Mouse (Mus musculus) midbrain, embryonic 15.5 days (tissue): ENCODE measurements around the gene Ms4a10. TPM values are rescaled to one million over a fixed set of nuclear protein-coding genes. Genes with fewer than 3 reads are reported as not detected.

Experiments used
- ATAC-seq: fragments of 200-750 bp; cut with Nextera tagmentation; replicated peaks from 2 replicates; pipeline ENCODE4 v1.8.0; 2017; ENCODE audit warnings: moderate TSS enrichment
- H3K27ac ChIP-seq: fragments of 300-500 bp; sonication (generic); 2 replicates; pipeline ENCODE4 v1.5.1; 2015; ENCODE audit warnings: mild to moderate bottlenecking, inconsistent platforms
- H3K27me3 ChIP-seq: fragments of 300-500 bp; sonication (generic); replicated peaks from 2 replicates; pipeline ENCODE4 v1.6.1; 2015; ENCODE audit warnings: inconsistent platforms
- H3K36me3 ChIP-seq: fragments of 300-500 bp; sonication (generic); replicated peaks from 2 replicates; pipeline ENCODE4 v1.6.1; 2015; ENCODE audit warnings: inconsistent platforms
- H3K4me1 ChIP-seq: fragments of 300-500 bp; sonication (generic); 2 replicates; pipeline ENCODE4 v1.6.1; 2015; ENCODE audit warnings: inconsistent platforms
- H3K4me2 ChIP-seq: fragments of 300-500 bp; sonication (generic); 2 replicates; pipeline ENCODE4 v1.6.1; 2015; ENCODE audit warnings: inconsistent platforms, mild to moderate bottlenecking, moderate library complexity
- H3K4me3 ChIP-seq: fragments of 300-500 bp; sonication (generic); 2 replicates; pipeline ENCODE4 v1.5.1; 2015; ENCODE audit warnings: mild to moderate bottlenecking, inconsistent platforms
- H3K9ac ChIP-seq: fragments of 300-500 bp; sonication (generic); 2 replicates; pipeline ENCODE4 v1.6.1; 2015; ENCODE audit warnings: mild to moderate bottlenecking, inconsistent platforms
- H3K9me3 ChIP-seq: fragments of 300-500 bp; sonication (generic); 2 replicates; pipeline ENCODE4 v1.6.1; 2016; ENCODE audit warnings: inconsistent platforms
- WGBS: fragments of 180-500 bp; shearing (Covaris S2); methylation state at CpG from one replicate; pipeline ENCODE4 v1.1.7; 2015; ENCODE audit warnings: mixed read lengths; 5-methylcytosine and 5-hydroxymethylcytosine counted together
- polyA plus RNA-seq: library from polyadenylated mRNA; unstranded; fragments of >200 nt; fragmentation: Nextera tagmentation; extraction: Ambion mirVana; gene quantifications from 2 replicates; pipeline ENCODE4 v1.2.1, GENCODE M21; 2015

The Ms4a10 gene
- polyA plus RNA-seq = not detected in 2 replicates

DNA sequence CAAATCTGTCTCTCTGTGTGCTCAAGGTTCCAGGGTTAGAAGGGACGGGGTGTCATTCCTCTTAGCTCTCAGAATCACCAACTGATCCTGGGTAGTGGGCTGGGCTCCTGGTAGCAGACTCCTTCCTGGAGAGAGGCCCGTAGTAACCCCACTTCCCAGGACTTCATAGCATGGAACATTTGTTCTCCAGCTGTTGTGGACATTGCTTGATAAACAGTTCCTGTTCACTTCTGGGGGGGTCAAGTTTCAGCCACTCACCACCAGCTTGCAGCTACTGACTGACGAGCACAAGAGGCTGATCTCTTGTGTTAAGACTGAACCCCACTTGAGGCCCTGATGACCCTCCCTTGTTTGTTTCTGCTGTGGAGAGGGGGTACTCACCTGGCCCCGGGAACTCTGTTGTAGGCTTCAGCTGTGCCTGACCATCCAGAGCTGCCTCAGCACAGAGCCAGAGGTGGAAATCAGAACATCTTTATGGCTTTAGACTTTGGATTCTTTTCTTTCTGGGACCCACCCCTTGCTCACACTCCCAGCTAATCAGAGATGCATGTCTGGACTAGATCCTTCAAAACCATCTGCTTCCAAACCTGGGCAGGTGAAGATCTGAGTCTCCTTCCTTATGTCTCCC, at the start of gene Ms4a10:
Ms4a10 (minus strand) TSS at position 433 of the 628 bp plus-strand sequence.
- H3K9me3 ChIP-seq = no peaks in the 10 kb centered on the region
- H3K4me1 ChIP-seq = 0 out of 2 replicates have a peak, but pooled peaks cover 2% of the 10 kb centered on the region
- H3K4me3 ChIP-seq = no peak within 1 kb of the TSS
- no peak within 1 kb of the TSS for H3K27ac ChIP-seq
- no peaks in the 10 kb centered on the region for H3K27me3 ChIP-seq
- 66% methylated on average over 4 of the region's 4 CpGs for WGBS
- H3K36me3 ChIP-seq = no peaks in the 10 kb centered on the region
- H3K9ac ChIP-seq = no peak within 1 kb of the TSS
- no peak for ATAC-seq
- no peak within 1 kb of the TSS for H3K4me2 ChIP-seq

DNA sequence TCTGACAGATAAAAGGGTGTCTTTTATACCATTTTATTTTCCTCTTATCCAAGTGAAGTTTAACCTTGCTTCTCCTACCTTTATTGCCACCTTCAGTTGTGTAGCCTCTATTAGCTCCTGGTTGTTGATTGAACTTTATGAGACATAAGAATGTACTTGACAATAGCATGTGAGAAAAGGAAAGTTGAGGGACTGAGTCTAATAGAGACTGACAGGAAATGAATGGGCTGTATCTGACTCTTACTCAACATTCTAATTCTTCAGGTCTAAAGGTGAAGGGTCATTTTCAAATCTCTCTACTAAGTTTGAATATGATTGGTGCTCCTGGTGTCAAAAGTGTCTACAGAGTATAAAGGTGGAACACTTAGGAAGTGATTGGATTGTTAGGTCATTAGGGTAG, 47.9 kb upstream of the Ms4a10 start:
- H3K9me3 ChIP-seq = no peaks in the 10 kb centered on the region
- no peak overlapping the region for H3K4me2 ChIP-seq
- H3K9ac ChIP-seq = no peak overlapping the region
- H3K36me3 ChIP-seq = no peaks in the 10 kb centered on the region
- ATAC-seq = no peak
- no peaks in the 10 kb centered on the region for H3K4me1 ChIP-seq
- H3K27me3 ChIP-seq = no peaks in the 10 kb centered on the region
- H3K27ac ChIP-seq = no peak overlapping the region
- no peak overlapping the region for H3K4me3 ChIP-seq

- Histone ChIP-seq H3K27me3 (no peaks in the 10 kb centered on the region), H3K27ac (no peak within 1 kb of the TSS), H3K36me3 (no peaks in the 10 kb centered on the region), H3K4me3 (no peak within 1 kb of the TSS), H3K9me3 (no peaks in the 10 kb centered on the region), H3K4me1 (no peaks in the 10 kb centered on the region), H3K9ac (no peak within 1 kb of the TSS), H3K4me2 (no peak within 1 kb of the TSS)
- 90% methylated on average over 3 of the region's 3 CpGs for WGBS
- ATAC-seq = no peak
These were observed 43.4 kb upstream of the Ms4a10 start, which contains the start of gene Ms4a18 for GRCm38 (mm10) chr19:11017891-11018290. Ms4a18 (minus strand) TSS chr19:11018031.

- ATAC-seq = no peak
- H3K27me3 ChIP-seq = no peaks in the 10 kb centered on the region
- H3K9me3 ChIP-seq = no peaks in the 10 kb centered on the region
- H3K9ac ChIP-seq = no peak overlapping the region
- no peak overlapping the region for H3K4me3 ChIP-seq
- WGBS = 79% methylated on average over 2 of the region's 2 CpGs
- no peak overlapping the region for H3K4me2 ChIP-seq
- H3K27ac ChIP-seq = no peak overlapping the region
- H3K4me1 ChIP-seq = no peaks in the 10 kb centered on the region
- H3K36me3 ChIP-seq = no peaks in the 10 kb centered on the region
These were observed 42.8 kb upstream of the Ms4a10 start for GRCm38 (mm10) chr19:11017251-11017650.

GRCm38 (mm10) chr19:11015998-11016397, 41.5 kb upstream of the Ms4a10 start:
- H3K27ac ChIP-seq = no peak overlapping the region
- no peak overlapping the region for H3K4me3 ChIP-seq
- H3K9ac ChIP-seq = no peak overlapping the region
- H3K27me3 ChIP-seq = no peaks in the 10 kb centered on the region
- 80% methylated on average over 1 of the region's 1 CpGs for WGBS
- H3K4me2 ChIP-seq = no peak overlapping the region
- no peak for ATAC-seq
- H3K36me3 ChIP-seq = no peaks in the 10 kb centered on the region
- no peaks in the 10 kb centered on the region for H3K9me3 ChIP-seq
- H3K4me1 ChIP-seq = no peaks in the 10 kb centered on the region

GRCm38 (mm10) chr19:11015468-11015867, 41.0 kb upstream of the Ms4a10 start:
- ATAC-seq = no peak
- Histone ChIP-seq H3K9me3 (no peaks in the 10 kb centered on the region), H3K4me2 (no peak overlapping the region), H3K4me1 (no peaks in the 10 kb centered on the region), H3K9ac (no peak overlapping the region), H3K27me3 (no peaks in the 10 kb centered on the region), H3K4me3 (no peak overlapping the region), H3K27ac (no peak overlapping the region), H3K36me3 (no peaks in the 10 kb centered on the region)

- H3K4me2 ChIP-seq = no peak within 1 kb of the TSS
- no peaks in the 10 kb centered on the region for H3K4me1 ChIP-seq
- H3K9me3 ChIP-seq = no peaks in the 10 kb centered on the region
- no peak within 1 kb of the TSS for H3K9ac ChIP-seq
- H3K27me3 ChIP-seq = no peaks in the 10 kb centered on the region
- WGBS = 88% methylated on average over 7 of the region's 7 CpGs
- H3K27ac ChIP-seq = no peak within 1 kb of the TSS
- no peak within 1 kb of the TSS for H3K4me3 ChIP-seq
- no peak for ATAC-seq
- no peaks in the 10 kb centered on the region for H3K36me3 ChIP-seq
These were observed 18.7 kb upstream of the Ms4a10 start, which contains the start of gene Ms4a15 for GRCm38 (mm10) chr19:10993150-10993549. Ms4a15 (minus strand) TSS chr19:10993250.

DNA sequence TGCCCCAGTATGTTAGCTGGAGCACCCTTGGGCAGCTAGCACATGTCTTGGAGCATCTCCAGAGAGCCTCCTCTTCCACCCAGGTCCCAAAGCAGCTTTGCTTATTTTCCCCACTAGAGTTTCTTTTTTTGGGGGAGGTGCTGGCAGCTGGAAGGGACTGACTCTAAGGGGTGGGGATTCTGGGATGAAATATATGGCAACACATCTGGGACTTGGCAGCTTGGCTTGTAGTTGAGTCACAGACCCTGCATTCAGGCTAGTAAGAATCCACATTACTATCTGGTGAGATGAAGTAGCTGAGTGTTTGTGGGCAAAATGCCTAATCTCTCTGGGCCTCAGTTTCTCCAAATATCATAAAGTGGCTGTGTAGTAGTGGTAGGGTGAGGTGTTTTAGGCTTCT, 17.4 kb upstream of the Ms4a10 start:
- H3K36me3 ChIP-seq = no peaks in the 10 kb centered on the region
- ATAC-seq = no peak

GRCm38 (mm10) chr19:10990751-10991150, 16.3 kb upstream of the Ms4a10 start:
- H3K9ac ChIP-seq = no peak overlapping the region
- 71% methylated on average over 1 of the region's 1 CpGs for WGBS
- H3K4me2 ChIP-seq = no peak overlapping the region

More for the DNA sequence above, 17.4 kb upstream of the Ms4a10 start:
- no peak overlapping the region for H3K9ac ChIP-seq
- H3K27me3 ChIP-seq = no peaks in the 10 kb centered on the region
- no peak overlapping the region for H3K4me2 ChIP-seq
- H3K4me1 ChIP-seq = no peaks in the 10 kb centered on the region
- H3K4me3 ChIP-seq = no peak overlapping the region
- no peak overlapping the region for H3K27ac ChIP-seq
- no peaks in the 10 kb centered on the region for H3K9me3 ChIP-seq

GRCm38 (mm10) chr19:10988563-10988962, 14.1 kb upstream of the Ms4a10 start:
- Histone ChIP-seq H3K36me3 (no peaks in the 10 kb centered on the region), H3K27me3 (no peaks in the 10 kb centered on the region), H3K4me3 (no peak overlapping the region), H3K4me1 (no peaks in the 10 kb centered on the region), H3K9ac (no peak overlapping the region), H3K4me2 (no peak overlapping the region), H3K27ac (no peak overlapping the region), H3K9me3 (no peaks in the 10 kb centered on the region)
- no peak for ATAC-seq
- 84% methylated on average over 1 of the region's 1 CpGs for WGBS

More at GRCm38 (mm10) chr19:10990751-10991150, 16.3 kb upstream of the Ms4a10 start:
- H3K36me3 ChIP-seq = no peaks in the 10 kb centered on the region
- no peaks in the 10 kb centered on the region for H3K9me3 ChIP-seq
- ATAC-seq = no peak
- no peak overlapping the region for H3K4me3 ChIP-seq
- no peaks in the 10 kb centered on the region for H3K27me3 ChIP-seq
- H3K27ac ChIP-seq = no peak overlapping the region
- no peaks in the 10 kb centered on the region for H3K4me1 ChIP-seq

GRCm38 (mm10) chr19:10985889-10986288, 11.4 kb upstream of the Ms4a10 start:
- Histone ChIP-seq H3K9ac (no peak overlapping the region), H3K4me1 (no peaks in the 10 kb centered on the region), H3K27ac (no peak overlapping the region), H3K4me2 (no peak overlapping the region), H3K9me3 (no peaks in the 10 kb centered on the region), H3K4me3 (no peak overlapping the region), H3K27me3 (no peaks in the 10 kb centered on the region), H3K36me3 (no peaks in the 10 kb centered on the region)
- 92% methylated on average over 4 of the region's 4 CpGs for WGBS
- no peak for ATAC-seq

DNA sequence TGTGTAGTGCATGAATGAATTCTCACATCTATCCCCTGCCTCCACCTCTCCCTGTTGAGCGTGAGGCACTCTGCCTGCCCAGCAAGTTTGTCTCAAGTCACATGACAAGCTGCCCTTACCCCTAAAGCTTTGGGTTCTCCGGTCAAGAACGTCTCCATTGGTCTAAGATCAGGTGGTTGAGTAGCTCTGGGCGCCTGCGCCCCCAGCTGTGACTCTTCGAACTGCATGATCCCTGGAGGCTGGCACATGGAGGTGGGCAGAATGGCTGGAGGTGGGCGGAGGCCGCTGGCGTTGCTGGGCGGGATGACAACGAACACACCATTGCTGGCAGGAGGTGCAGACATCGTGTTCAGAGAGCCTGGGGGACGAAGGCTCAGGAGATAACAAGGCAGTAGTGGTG, 10.1 kb upstream of the Ms4a10 start:
- H3K4me2 ChIP-seq = no peak overlapping the region
- H3K4me1 ChIP-seq = 0 out of 2 replicates have a peak, but pooled peaks cover 3% of the 10 kb centered on the region
- H3K36me3 ChIP-seq = no peaks in the 10 kb centered on the region
- no peak overlapping the region for H3K27ac ChIP-seq
- no peaks in the 10 kb centered on the region for H3K9me3 ChIP-seq
- H3K9ac ChIP-seq = no peak overlapping the region
- no peak for ATAC-seq
- 79% methylated on average over 13 of the region's 13 CpGs for WGBS
- H3K4me3 ChIP-seq = no peak overlapping the region
- no peaks in the 10 kb centered on the region for H3K27me3 ChIP-seq

DNA sequence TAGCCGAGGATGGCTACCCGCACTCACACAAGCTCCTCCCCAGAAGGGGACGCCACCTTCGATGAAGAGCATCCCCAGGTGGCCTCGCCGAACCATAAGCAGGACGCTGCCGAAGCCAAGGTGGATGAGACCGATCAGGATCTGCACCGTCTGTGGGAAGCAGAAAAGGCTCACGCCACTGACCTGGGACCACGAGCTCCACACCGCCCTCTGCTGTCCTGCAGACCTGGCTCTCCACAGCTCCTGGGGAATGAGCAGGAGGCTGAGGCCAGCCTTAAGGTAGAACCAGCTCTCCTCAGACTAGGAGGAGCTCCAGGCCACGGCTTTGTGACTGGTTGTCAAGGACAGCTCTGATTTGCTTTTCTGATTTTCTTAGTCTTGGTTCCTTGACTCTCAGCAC, 8.7 kb upstream of the Ms4a10 start:
- no peaks in the 10 kb centered on the region for H3K36me3 ChIP-seq
- H3K4me1 ChIP-seq = 0 out of 2 replicates have a peak, but pooled peaks cover 6% of the 10 kb centered on the region
- no peak overlapping the region for H3K9ac ChIP-seq
- no peak overlapping the region for H3K4me2 ChIP-seq
- ATAC-seq = no peak
- H3K9me3 ChIP-seq = no peaks in the 10 kb centered on the region
- WGBS = 29% methylated on average over 14 of the region's 14 CpGs
- H3K27ac ChIP-seq = no peak overlapping the region
- H3K27me3 ChIP-seq = no peaks in the 10 kb centered on the region
- H3K4me3 ChIP-seq = no peak overlapping the region
